Mouse (Mus musculus): Measurements from ENCODE around the gene Phkg1. TPM values are rescaled to one million over a fixed set of nuclear protein-coding genes. Genes with fewer than 3 reads are reported as not detected.
"Not testable (repeated sequence)": the region's sequence is repeated elsewhere in the genome, so short reads cannot be mapped to it uniquely, and the experiment has no call there.

Gene Phkg1
- polyA plus RNA-seq (2012; rRNA removed): 38.1 and 39.9 TPM in 2 replicates

DNA sequence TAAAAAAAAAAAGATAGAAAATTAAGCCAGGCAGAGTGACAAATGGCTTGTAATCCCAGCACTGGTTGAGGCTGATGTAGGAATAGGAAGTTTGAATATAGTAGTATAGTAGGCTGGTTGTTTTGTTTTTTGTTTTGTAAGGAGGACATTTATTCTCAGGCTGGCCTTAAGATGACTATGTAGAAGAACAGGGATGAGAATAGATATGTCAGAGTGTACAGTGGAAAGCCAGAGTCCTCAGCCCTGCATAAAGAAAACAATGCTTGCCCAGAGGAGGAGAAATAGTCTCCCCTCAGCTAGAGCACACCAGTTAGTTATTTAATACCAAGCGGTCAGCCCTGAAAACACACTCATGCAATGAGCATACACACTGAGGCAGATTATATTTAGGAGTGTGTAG is at the start of gene Phkg1:
Gene Phkg1, minus strand, starts transcription at position 101 of the 400 bp plus-strand sequence.
- no peak for TF ChIP-seq POLR2A (IDR thresholded peaks at IDR 0.05; ENCODE audit: extremely low read depth, insufficient read depth, low read length)
- no peak for TF ChIP-seq CTCF (IDR thresholded peaks at IDR 0.05; ENCODE audit: extremely low read depth, insufficient read depth, low read length)
- no peak within 1 kb of the TSS for H3K4me3 ChIP-seq (ENCODE audit: insufficient read depth, low read length)
- no peak within 1 kb of the TSS for H3K27ac ChIP-seq (ENCODE audit: insufficient read depth, low read length)
- H3K4me1 ChIP-seq (ENCODE audit: control insufficient read depth, insufficient read depth, low read length): no peaks in the 10 kb centered on the region

DNA sequence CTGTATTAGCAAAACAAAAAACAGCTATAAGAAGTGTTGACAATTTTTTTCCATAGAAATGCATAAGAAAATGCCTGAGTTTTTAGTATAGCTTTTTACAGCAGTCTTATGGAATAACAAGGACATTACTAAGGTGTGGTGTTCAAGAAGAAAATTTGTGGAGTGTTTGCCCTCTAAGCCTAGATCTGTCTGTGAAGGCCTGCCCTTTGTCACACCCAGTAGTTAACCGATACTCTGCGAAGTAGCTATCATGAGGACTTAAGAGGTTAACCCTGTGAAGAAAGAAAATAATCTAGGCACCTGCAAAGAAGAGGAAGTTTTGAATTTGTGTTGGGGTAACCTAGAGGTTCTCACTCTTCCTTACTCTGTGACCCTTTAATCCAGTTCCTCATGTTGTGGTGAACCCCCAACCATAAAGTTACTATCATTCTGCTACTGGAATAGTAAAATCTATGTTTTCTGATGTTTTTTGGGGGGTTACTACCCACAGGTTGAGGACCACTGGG is 49.2 kb upstream of the Phkg1 start:
- no peak overlapping the region for H3K27ac ChIP-seq (ENCODE audit: insufficient read depth, low read length)
- H3K4me1 ChIP-seq (ENCODE audit: control insufficient read depth, insufficient read depth, low read length): no peaks in the 10 kb centered on the region
- no peak for TF ChIP-seq CTCF (IDR thresholded peaks at IDR 0.05; ENCODE audit: extremely low read depth, insufficient read depth, low read length)
- no peak for TF ChIP-seq POLR2A (IDR thresholded peaks at IDR 0.05; ENCODE audit: extremely low read depth, insufficient read depth, low read length)
- H3K4me3 ChIP-seq (ENCODE audit: insufficient read depth, low read length): no peak overlapping the region

DNA sequence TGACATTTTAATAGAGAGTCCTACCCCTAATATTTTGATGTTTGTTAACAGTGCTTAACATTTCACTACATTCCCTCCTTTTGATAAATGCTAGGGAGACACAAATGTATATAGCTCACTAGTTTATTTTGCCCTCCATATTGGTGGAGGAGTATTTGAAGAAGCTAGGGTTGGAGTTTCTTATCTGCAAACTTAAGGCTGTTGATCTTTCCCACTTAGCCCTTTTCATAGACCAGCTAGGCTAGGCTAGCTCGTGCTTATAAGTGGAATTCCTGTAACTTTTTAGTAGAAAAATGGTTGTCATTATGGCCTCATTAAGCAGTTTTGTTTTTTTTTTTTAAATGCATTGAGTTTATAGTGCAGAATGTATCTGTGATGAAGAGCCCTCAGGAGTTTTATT is 45.1 kb upstream of the Phkg1 start:
- TF ChIP-seq POLR2A (IDR thresholded peaks at IDR 0.05; ENCODE audit: extremely low read depth, insufficient read depth, low read length): no peak
- no peak for TF ChIP-seq CTCF (IDR thresholded peaks at IDR 0.05; ENCODE audit: extremely low read depth, insufficient read depth, low read length)
- no peaks in the 10 kb centered on the region for H3K4me1 ChIP-seq (ENCODE audit: control insufficient read depth, insufficient read depth, low read length)
- H3K4me3 ChIP-seq (ENCODE audit: insufficient read depth, low read length): no peak overlapping the region
- H3K27ac ChIP-seq (ENCODE audit: insufficient read depth, low read length): no peak overlapping the region

DNA sequence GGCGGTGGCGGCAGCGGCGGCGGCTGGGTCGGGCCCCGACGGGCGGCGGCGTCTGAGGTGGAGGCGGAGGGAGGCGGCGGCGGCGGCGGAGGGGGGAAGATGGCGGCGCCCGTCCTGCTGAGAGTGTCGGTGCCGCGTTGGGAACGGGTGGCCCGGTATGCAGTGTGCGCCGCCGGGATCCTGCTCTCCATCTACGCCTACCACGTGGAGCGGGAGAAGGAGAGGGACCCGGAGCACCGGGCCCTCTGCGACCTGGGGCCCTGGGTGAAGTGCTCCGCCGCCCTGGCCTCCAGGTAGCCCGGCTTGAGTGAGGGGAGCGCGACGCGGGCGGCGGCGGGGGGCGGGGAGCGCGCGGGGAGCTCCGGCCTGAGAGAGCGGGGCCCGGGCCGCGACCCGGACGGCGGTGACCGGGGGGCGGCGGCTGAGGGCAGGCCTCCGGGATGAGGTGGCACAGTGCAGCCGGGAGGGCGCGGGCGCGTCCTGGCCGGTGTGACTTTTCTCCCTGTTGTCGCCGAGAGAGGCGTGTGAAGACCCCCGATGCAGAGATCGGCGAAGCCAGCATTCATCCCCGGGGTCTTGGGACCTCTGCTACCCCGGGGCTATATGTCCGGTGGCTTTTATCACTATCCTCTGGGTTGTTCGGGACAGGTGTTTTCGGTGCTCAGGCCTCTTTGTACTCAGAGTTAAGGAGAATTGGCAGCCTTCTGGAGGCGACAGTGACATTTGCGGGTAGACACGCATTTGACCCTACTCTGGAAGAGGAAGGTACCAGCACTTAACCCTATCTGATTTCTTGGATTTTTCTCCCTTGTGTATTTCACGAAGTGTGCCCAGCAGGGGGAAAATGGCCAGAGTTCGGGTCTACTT is 44.0 kb upstream of the Phkg1 start:
- peak overlapping the region; percentile 45 for H3K4me3 ChIP-seq (ENCODE audit: insufficient read depth, low read length)
- not testable (repeated sequence) for H3K27ac ChIP-seq (ENCODE audit: insufficient read depth, low read length); H3K4me1 ChIP-seq (ENCODE audit: control insufficient read depth, insufficient read depth, low read length)

DNA sequence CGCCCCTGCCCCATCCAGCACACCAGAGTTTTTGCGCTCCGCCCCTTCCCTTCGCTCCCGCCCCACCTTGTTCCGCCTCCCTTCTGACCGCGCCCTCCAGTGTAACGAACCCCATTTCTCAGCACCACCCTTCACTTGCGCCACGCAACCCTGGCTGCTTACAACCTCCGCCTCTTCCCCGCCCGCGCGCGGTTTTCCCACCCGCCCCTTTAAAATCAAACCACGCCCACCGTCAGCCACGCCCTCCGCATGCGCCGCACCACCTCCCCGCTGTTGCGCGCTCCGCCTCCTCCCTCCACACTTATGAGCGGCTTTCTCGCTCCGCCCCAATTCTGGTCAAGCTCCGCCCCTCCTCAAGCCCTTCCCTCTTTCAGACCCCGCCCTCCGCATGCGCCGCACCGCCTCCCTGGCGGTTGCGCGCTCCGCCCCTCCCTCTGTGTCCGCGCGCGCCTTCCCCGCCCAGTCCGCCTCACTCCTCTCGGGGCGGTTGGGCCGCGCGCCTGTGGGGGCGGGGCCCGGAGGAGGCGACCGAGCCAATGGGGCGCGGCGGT is 43.2 kb upstream of the Phkg1 start, which contains the start of gene Vkorc1l1:
Gene Vkorc1l1, plus strand, starts transcription at position 476 of the 551 bp plus-strand sequence.
- TF ChIP-seq CTCF (IDR thresholded peaks at IDR 0.05; ENCODE audit: extremely low read depth, insufficient read depth, low read length) (no peak), POLR2A (IDR thresholded peaks at IDR 0.05; ENCODE audit: extremely low read depth, insufficient read depth, low read length) (no peak)
- no peaks in the 10 kb centered on the region for H3K4me1 ChIP-seq (ENCODE audit: control insufficient read depth, insufficient read depth, low read length)
- peak within 1 kb of the TSS; percentile 45 for H3K4me3 ChIP-seq (ENCODE audit: insufficient read depth, low read length)
- H3K27ac ChIP-seq (ENCODE audit: insufficient read depth, low read length): no peak within 1 kb of the TSS

DNA sequence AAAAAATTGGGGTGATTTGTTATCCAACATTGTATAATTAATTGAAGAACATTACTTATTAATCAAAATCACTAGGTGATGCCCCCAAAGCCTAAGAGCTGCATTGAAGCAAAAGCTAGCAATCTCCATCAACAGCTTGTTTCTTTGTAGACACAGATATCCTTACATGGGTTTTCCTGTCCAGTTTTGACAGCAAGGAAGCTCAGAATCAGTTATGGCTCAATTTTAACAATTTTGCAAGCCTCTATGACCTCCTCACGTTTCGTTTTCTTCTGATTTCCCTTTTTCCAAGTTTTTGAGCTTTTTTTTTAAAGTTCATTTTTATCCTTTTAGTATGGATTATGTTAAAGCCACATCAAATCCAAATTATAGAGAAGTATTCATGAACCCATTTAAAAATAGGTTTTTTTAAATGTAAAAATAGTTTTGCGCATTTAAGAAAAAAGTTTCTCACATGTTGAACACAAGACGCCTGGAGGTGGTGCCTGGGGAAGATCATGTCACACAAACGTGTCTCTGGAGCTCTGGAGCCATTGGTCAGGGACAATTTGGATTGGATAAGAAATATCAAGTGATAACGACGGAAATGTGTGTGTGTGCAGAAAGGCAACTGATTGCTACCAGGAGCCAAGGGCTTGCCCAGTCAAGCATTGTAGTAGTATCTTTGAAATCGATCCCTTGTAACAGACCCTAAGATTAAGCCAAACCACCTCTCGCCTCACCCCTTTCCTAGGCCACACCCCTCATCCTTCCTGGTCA is 42.6 kb upstream of the Phkg1 start:
- no peak overlapping the region for H3K27ac ChIP-seq (ENCODE audit: insufficient read depth, low read length)
- peak overlapping the region; percentile 39 for H3K4me3 ChIP-seq (ENCODE audit: insufficient read depth, low read length)
- no peak for TF ChIP-seq POLR2A (IDR thresholded peaks at IDR 0.05; ENCODE audit: extremely low read depth, insufficient read depth, low read length)
- no peak for TF ChIP-seq CTCF (IDR thresholded peaks at IDR 0.05; ENCODE audit: extremely low read depth, insufficient read depth, low read length)
- H3K4me1 ChIP-seq (ENCODE audit: control insufficient read depth, insufficient read depth, low read length): no peaks in the 10 kb centered on the region

DNA sequence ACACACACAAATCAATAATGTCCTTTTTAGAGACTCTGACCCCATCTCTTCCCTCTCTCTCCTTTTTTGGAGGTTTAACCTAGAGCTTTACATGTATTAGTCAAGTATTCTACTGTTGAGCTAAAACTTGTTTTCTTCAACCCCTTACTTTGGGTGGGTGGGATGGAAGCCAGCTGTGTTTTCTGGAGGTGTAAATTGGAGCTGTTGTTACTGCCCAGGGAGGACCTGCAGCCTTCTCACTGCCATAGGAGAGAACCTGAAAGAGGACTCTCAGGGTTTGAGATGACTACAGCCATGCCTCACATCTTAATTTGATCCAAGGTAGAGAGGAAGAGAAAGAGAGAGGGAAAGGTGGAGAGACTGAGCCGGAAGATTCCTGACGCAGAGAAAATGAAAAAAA is 41.9 kb upstream of the Phkg1 start:
- Histone ChIP-seq H3K4me1 (ENCODE audit: control insufficient read depth, insufficient read depth, low read length) (no peaks in the 10 kb centered on the region), H3K27ac (ENCODE audit: insufficient read depth, low read length) (no peak overlapping the region), H3K4me3 (ENCODE audit: insufficient read depth, low read length) (no peak overlapping the region)
- no peak for TF ChIP-seq POLR2A (IDR thresholded peaks at IDR 0.05; ENCODE audit: extremely low read depth, insufficient read depth, low read length)
- no peak for TF ChIP-seq CTCF (IDR thresholded peaks at IDR 0.05; ENCODE audit: extremely low read depth, insufficient read depth, low read length)

DNA sequence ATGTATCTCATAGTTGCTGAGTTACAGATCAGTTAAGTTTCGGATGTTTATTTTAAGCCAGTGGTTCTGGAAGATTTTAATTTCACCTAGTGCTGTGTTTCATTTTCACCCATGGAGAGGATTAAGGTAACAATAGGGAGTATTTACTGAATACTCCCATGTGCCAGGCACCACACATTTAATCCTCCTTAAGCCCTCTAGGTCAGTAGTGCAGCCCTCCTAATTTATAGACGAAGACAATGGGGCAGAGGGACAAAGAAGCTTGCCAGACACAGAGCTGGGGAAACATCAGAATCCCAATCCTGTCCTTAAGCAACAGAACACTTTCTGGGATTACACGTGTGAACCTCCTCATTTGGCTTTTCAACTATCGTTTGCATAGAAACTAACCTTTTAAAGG is 38.6 kb upstream of the Phkg1 start:
- TF ChIP-seq CTCF (IDR thresholded peaks at IDR 0.05; ENCODE audit: extremely low read depth, insufficient read depth, low read length): no peak
- no peak for TF ChIP-seq POLR2A (IDR thresholded peaks at IDR 0.05; ENCODE audit: extremely low read depth, insufficient read depth, low read length)
- Histone ChIP-seq H3K27ac (ENCODE audit: insufficient read depth, low read length) (no peak overlapping the region), H3K4me3 (ENCODE audit: insufficient read depth, low read length) (no peak overlapping the region), H3K4me1 (ENCODE audit: control insufficient read depth, insufficient read depth, low read length) (no peaks in the 10 kb centered on the region)

DNA sequence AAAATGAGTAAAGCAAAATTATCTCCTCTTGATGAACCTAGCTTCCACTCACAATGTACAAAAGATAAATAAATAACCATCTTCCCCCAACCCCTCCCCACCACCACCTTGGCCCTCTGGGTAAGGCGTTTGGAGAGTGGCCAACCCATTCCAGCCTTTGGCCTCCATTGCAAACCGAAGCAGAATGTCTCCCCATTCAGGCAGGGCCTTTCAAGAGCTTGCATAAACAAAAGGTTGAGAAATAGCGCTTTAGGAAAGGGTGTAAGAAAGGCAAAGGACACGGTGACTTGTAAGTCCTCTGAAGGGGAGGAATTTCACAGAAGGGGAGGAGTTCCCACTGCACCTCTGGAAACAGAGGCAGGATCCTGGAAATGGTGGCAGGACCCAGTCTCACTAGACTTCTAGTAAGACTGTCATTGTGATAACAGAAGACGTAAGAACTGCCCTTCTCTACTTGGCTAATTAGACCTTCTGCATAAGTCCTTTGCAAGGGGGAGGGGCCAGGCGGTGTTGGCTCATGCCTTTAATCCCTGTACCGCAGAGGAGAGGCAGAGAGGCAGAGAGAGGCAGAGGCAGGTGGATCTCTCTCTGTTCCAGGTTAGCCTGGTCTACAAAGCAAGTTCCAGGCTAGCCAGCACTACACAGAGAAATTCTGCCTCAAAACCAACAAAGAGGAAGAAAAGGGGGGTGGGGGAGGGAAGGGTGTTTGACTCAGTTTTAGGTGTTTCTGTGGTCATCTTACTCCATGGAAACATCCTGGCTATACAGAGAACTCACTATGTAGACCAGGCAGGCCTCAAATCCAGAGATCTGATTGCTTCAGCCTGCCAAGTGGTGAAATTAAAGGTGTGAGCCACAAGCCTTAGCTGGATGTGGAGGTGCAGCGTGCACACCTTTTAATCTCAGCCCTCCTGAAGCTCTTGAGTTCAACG is 31.8 kb upstream of the Phkg1 start:
- TF ChIP-seq CTCF (IDR thresholded peaks at IDR 0.05; ENCODE audit: extremely low read depth, insufficient read depth, low read length) (no peak), POLR2A (IDR thresholded peaks at IDR 0.05; ENCODE audit: extremely low read depth, insufficient read depth, low read length) (no peak)
- no peak overlapping the region for H3K4me3 ChIP-seq (ENCODE audit: insufficient read depth, low read length)

More for the DNA sequence above, 31.8 kb upstream of the Phkg1 start:
- no peaks in the 10 kb centered on the region for H3K4me1 ChIP-seq (ENCODE audit: control insufficient read depth, insufficient read depth, low read length)
- H3K27ac ChIP-seq (ENCODE audit: insufficient read depth, low read length): no peak overlapping the region
